Mouse (Mus musculus) midbrain, postnatal 0 days (tissue): ENCODE measurements around the gene Dok3. TPM values are rescaled to one million over a fixed set of nuclear protein-coding genes. Genes with fewer than 3 reads are reported as not detected.

Experiments
- ATAC-seq: fragments of 200-750 bp; cut with Nextera tagmentation; 2 replicates; pipeline ENCODE4 v1.8.0; 2017; ENCODE audit warnings: moderate number of reproducible peaks, mild to moderate bottlenecking, moderate TSS enrichment, moderate library complexity; ENCODE audit not compliant: low FRiP score
- DNase-seq: peaks from one replicate; pipeline ENCODE4 v3.0.0-alpha.2; 2015; ENCODE audit warnings: low spot score
- H3K27ac ChIP-seq: fragments of 300-500 bp; sonication (generic); 2 replicates; pipeline ENCODE4 v1.5.1; 2014; ENCODE audit warnings: low read depth, mild to moderate bottlenecking, low read length, mixed read lengths
- H3K27me3 ChIP-seq: fragments of 300-500 bp; sonication (generic); 2 replicates; pipeline ENCODE4 v1.6.1; 2014; ENCODE audit warnings: low read length, control low read depth, mixed read lengths; ENCODE audit not compliant: insufficient read depth
- H3K36me3 ChIP-seq: fragments of 300-500 bp; sonication (generic); 2 replicates; pipeline ENCODE4 v1.6.1; 2014; ENCODE audit warnings: low read length, control low read depth, mixed read lengths; ENCODE audit not compliant: insufficient read depth
- H3K4me1 ChIP-seq: fragments of 300-500 bp; sonication (generic); 2 replicates; pipeline ENCODE4 v1.6.1; 2014; ENCODE audit warnings: mild to moderate bottlenecking, control low read depth, antibody characterized with exemption, low read length, mixed read lengths; ENCODE audit not compliant: insufficient read depth
- H3K4me2 ChIP-seq: fragments of 300-500 bp; sonication (generic); 2 replicates; pipeline ENCODE4 v1.6.1; 2014; ENCODE audit warnings: low read depth, mild to moderate bottlenecking, low read length, mixed read lengths; ENCODE audit not compliant: poor library complexity, severe bottlenecking
- H3K4me3 ChIP-seq: fragments of 300-500 bp; sonication (generic); 2 replicates; pipeline ENCODE4 v1.5.1; 2014; ENCODE audit warnings: low read depth, mild to moderate bottlenecking, low read length, moderate library complexity
- H3K9ac ChIP-seq: fragments of 300-500 bp; sonication (generic); replicated peaks from 2 replicates; pipeline ENCODE4 v1.6.1; 2014; ENCODE audit warnings: mild to moderate bottlenecking, low read length, moderate library complexity, mixed read lengths; ENCODE audit not compliant: poor library complexity, severe bottlenecking
- H3K9me3 ChIP-seq: fragments of 300-500 bp; sonication (generic); 2 replicates; pipeline ENCODE4 v1.6.1; 2016; ENCODE audit warnings: low read length, control low read depth
- CTCF ChIP-seq: IDR thresholded peaks from 2 replicates; pipeline ENCODE4 v1.5.1; 2016; ENCODE audit warnings: antibody characterized with exemption, mild to moderate bottlenecking
- WGBS: fragments of 180-500 bp; shearing (Covaris S2); extraction: QIAGEN DNeasy Blood & Tissue Kit; methylation state at CpG from one replicate; pipeline ENCODE4 v1.1.7; 2014; 5-methylcytosine and 5-hydroxymethylcytosine counted together
- polyA plus RNA-seq: library from polyadenylated mRNA; unstranded; fragments of >200 nt; fragmentation: Nextera tagmentation; extraction: Ambion mirVana; gene quantifications from 2 replicates; pipeline ENCODE4 v1.2.1, GENCODE M21; 2015
- total RNA-seq: library from RNA; depleted of rRNA; stranded (reverse); fragments of >200 nt; gene quantifications from 2 replicates; pipeline ENCODE4 v1.2.3, GENCODE M21; 2014

Gene Dok3
- total and polyA plus RNA-seq, 2 experiments from 2014 or later = 1.4 to 3.0 TPM

DNA sequence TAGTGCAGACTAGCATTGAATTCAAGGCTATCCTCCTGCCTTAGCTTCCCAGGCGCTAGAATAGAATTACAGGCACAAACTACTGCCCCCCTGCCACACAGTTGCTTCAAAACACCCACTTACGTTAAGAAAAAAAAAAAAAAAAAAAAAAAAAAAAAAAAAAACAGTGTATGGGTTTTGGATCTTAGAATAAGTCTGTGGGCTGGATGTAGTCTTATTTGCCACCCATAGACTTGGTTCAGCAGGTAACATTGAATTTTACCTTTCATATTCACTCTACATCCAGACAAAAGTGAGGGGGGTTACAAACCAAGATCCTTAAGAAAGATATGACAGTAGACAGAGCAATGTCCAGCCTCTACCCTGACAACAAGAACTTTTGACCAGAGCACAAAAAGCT lies 38.9 kb upstream of the Dok3 start:
- Histone ChIP-seq H3K9ac (no peak overlapping the region), H3K27ac (no peak overlapping the region), H3K9me3 (no peaks in the 10 kb centered on the region), H3K4me2 (no peak overlapping the region), H3K27me3 (no peaks in the 10 kb centered on the region), H3K36me3 (no peaks in the 10 kb centered on the region), H3K4me1 (peaks cover 10% of the 10 kb centered on the region; the same call in 1 of the 2 replicates), H3K4me3 (no peak overlapping the region)
- 88% methylated on average over 2 of the region's 2 CpGs for WGBS
- no peak for TF ChIP-seq CTCF
- DNase-seq = no peak
- ATAC-seq = no peak

DNA sequence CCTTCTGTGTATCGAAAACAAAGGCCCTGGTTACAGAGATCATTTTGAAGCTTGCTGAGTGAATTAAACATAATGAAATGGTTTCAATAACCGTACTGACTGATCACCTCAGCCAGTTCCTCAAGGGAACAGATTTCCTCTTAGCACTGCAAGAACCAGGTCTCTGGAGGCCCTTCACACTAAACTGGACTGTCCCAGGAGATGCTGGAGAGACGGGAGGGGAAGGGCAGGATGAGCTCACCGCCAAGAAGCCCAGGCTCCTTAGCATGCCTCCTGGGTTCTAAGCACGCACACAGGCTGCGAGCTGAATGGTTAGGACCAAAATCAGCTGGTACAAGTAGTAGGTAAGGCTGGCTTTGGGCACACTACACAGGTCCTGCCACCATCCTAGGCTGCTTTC lies 37.9 kb upstream of the Dok3 start:
- DNase-seq = no peak
- H3K4me1 ChIP-seq = peaks cover 10% of the 10 kb centered on the region; the same call in 1 of the 2 replicates
- no peak overlapping the region for H3K4me3 ChIP-seq
- H3K36me3 ChIP-seq = no peaks in the 10 kb centered on the region
- no peak for TF ChIP-seq CTCF
- no peaks in the 10 kb centered on the region for H3K9me3 ChIP-seq
- H3K27ac ChIP-seq = no peak overlapping the region
- 84% methylated on average over 6 of the region's 6 CpGs for WGBS
- H3K4me2 ChIP-seq = no peak overlapping the region
- H3K9ac ChIP-seq = no peak overlapping the region
- H3K27me3 ChIP-seq = no peaks in the 10 kb centered on the region
- no peak for ATAC-seq

DNA sequence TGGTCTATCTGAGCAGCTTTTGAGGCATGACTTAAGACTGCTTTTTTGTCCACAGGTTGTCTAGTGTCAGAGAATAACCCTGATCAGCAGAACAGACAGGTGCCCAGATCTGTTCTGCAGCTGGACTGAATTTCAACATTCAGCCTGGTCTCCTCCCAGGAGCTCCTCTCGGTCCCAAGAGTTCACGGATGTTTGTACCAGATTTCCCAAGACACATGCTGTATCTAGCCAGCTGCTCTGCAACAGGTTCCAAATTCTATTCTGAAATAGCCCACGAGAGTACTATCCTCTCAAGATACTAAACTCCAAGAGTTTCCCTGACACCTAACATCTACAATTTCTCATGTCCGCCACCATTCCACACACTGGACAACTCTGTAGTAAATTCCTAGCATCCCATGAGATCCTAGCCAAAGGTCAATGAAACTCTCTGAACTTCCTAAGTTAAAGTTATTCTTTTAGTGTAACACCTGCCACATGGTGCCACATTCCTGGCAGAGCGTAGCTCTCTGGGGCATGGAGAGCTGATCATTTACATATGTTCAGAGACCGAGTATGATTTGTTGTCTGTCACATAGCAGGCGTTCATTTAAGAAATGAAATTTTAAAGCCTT lies 34.3 kb upstream of the Dok3 start:
- no peak for ATAC-seq
- H3K36me3 ChIP-seq = no peaks in the 10 kb centered on the region; the same call in 1 of the 2 replicates
- H3K4me2 ChIP-seq = no peak overlapping the region
- H3K4me3 ChIP-seq = no peak overlapping the region
- DNase-seq = no peak
- H3K27me3 ChIP-seq = no peaks in the 10 kb centered on the region
- no peak for TF ChIP-seq CTCF
- H3K27ac ChIP-seq = no peak overlapping the region
- 82% methylated on average over 7 of the region's 7 CpGs for WGBS
- no peaks in the 10 kb centered on the region for H3K9me3 ChIP-seq
- no peaks in the 10 kb centered on the region for H3K4me1 ChIP-seq
- no peak overlapping the region for H3K9ac ChIP-seq

DNA sequence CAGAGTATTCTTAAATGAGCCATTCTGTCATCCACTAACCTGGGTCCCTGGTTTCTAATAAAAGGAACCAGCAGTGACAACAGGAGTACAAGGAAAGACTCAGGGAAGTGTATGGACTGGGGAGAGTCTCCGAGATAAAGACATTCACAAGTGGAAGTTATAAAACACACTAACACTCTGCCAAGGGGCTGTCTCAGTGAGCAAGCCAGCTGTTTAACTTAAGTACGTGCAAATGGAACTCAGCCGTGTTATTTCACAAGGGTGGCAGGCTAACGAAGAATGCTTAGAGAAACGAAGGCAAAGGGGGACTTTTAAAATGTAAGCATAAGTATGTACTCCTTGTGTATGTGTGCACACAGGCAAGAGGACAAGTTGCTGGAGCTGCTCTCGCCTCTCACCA lies 28.4 kb upstream of the Dok3 start:
- Histone ChIP-seq H3K27ac (no peak overlapping the region), H3K4me3 (no peak overlapping the region), H3K4me2 (no peak overlapping the region), H3K4me1 (no peaks in the 10 kb centered on the region), H3K9ac (no peak overlapping the region), H3K27me3 (no peaks in the 10 kb centered on the region), H3K9me3 (no peaks in the 10 kb centered on the region), H3K36me3 (peaks cover 29% of the 10 kb centered on the region)
- WGBS = 87% methylated on average over 6 of the region's 6 CpGs
- DNase-seq (no peak), ATAC-seq (no peak)
- no peak for TF ChIP-seq CTCF

DNA sequence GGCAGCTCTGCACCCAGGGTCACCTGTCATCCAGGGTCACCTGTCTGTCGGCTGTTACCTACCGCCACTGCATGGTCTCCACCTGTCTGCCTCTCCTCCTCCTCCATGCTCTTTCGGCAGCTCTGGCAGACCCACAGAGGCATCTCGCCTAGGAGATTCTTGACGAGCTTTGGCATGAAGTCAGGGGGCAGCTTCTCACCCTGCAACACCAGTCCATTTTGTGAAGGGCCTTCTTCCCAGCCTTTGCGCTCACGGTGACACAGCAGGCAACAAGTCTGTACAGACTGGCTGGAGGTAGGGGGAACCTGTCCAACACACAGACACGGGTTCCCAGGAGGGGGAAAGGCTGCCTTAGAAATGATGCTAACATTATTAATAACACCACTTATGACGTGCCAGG lies 26.8 kb upstream of the Dok3 start:
- Histone ChIP-seq H3K4me2 (no peak overlapping the region), H3K4me1 (no peaks in the 10 kb centered on the region), H3K27ac (no peak overlapping the region), H3K36me3 (peaks cover 36% of the 10 kb centered on the region), H3K9me3 (no peaks in the 10 kb centered on the region), H3K27me3 (no peaks in the 10 kb centered on the region), H3K9ac (no peak overlapping the region), H3K4me3 (no peak overlapping the region)
- 92% methylated on average over 9 of the region's 9 CpGs for WGBS
- no peak for DNase-seq
- no peak for TF ChIP-seq CTCF
- no peak for ATAC-seq

DNA sequence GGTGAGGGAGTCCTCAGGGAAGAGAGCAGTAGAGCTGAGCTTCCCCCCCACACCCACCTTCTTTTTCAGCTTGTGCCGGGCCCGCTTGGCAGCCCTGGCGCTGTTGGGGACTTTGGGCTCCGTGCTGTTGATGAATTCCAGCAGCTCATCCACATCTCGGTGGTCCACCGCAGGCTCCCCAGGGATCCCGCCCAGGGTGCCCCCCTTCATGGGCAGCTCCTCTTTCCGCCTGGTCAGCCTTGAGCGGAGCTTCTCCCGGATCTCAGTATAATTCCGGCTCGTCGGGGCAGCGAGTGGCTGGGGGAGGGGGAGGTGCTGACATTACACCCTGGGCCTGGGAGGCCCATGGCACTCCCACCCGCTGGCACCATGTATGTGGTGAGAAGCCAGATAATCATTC lies 20.0 kb upstream of the Dok3 start:
- H3K4me3 ChIP-seq = no peak overlapping the region
- peaks cover 70% of the 10 kb centered on the region for H3K36me3 ChIP-seq
- no peak overlapping the region for H3K27ac ChIP-seq
- H3K4me1 ChIP-seq = no peaks in the 10 kb centered on the region
- H3K9me3 ChIP-seq = no peaks in the 10 kb centered on the region
- no peaks in the 10 kb centered on the region for H3K27me3 ChIP-seq
- H3K9ac ChIP-seq = no peak overlapping the region
- no peak overlapping the region for H3K4me2 ChIP-seq
- TF ChIP-seq CTCF = no peak
- no peak for DNase-seq
- WGBS = 84% methylated on average over 15 of the region's 15 CpGs
- ATAC-seq = no peak
